27 mouse cellular contexts compared by ENCODE assay signal in genomic region chr10:55097225-55097624, GRCm38 (mm10).
DNase-seq lines count a peak whose midpoint lies in the region; ATAC-seq and TF ChIP-seq lines count a peak whose summit lies in the region.
"Had no signal": no experiment of that assay in that cellular context is flagged by ENCODE, and none has a peak within 500 bp of the region (broad histone marks: within the 10 kb centered on the region; RNA-seq: fewer than 3 reads in every experiment).

No protein-coding gene starts in this region.

- no peak overlapping the region for H3K27ac ChIP-seq in forebrain, postnatal 0 days (ENCODE audit: low read depth, low read length)
- H3K27ac ChIP-seq in forebrain, embryonic 14.5 days (ENCODE audit: low read depth, low read length) = no peak overlapping the region
- H3K27ac ChIP-seq in layer of hippocampus, adult 2 months = peak overlapping the region; percentile 46; the same call in 1 of the 2 replicates
- H3K27ac ChIP-seq: embryonic facial prominence, embryonic 13.5 days; embryonic facial prominence, embryonic 15.5 days; forebrain, embryonic 10.5 days; forebrain, embryonic 12.5 days; forebrain, embryonic 15.5 days had no signal

- 77% methylated on average over 5 of the region's 5 CpGs for WGBS in forebrain, postnatal 0 days
- 93% methylated on average over 5 of the region's 5 CpGs for WGBS in forebrain, embryonic 14.5 days

- H3K36me3 ChIP-seq in forebrain, postnatal 0 days (ENCODE audit: insufficient read depth) = no peaks in the 10 kb centered on the region
- no peaks in the 10 kb centered on the region for H3K36me3 ChIP-seq in forebrain, embryonic 14.5 days (ENCODE audit: control insufficient read depth, insufficient read depth, low read length)
- H3K36me3 ChIP-seq: embryonic facial prominence, embryonic 13.5 days; embryonic facial prominence, embryonic 15.5 days; forebrain, embryonic 10.5 days; forebrain, embryonic 12.5 days; forebrain, embryonic 15.5 days; G1E had no signal

- H3K4me2 ChIP-seq in forebrain, postnatal 0 days (ENCODE audit: low read depth) = no peak overlapping the region
- H3K4me2 ChIP-seq in forebrain, embryonic 14.5 days (ENCODE audit: low read length) = no peak overlapping the region
- H3K4me2 ChIP-seq: embryonic facial prominence, embryonic 13.5 days; embryonic facial prominence, embryonic 15.5 days; forebrain, embryonic 12.5 days; forebrain, embryonic 15.5 days had no signal

- H3K9me3 ChIP-seq in forebrain, postnatal 0 days (ENCODE audit: low read length) = no peaks in the 10 kb centered on the region
- H3K9me3 ChIP-seq in forebrain, embryonic 14.5 days (replicated peaks; ENCODE audit: control insufficient read depth, low read length) = no peaks in the 10 kb centered on the region
- H3K9me3 ChIP-seq: embryonic facial prominence, embryonic 13.5 days; embryonic facial prominence, embryonic 15.5 days; forebrain, embryonic 10.5 days; forebrain, embryonic 12.5 days; forebrain, embryonic 15.5 days; G1E had no signal

- no peaks in the 10 kb centered on the region for H3K4me1 ChIP-seq in forebrain, postnatal 0 days (ENCODE audit: insufficient read depth)
- H3K4me1 ChIP-seq in forebrain, embryonic 14.5 days (ENCODE audit: control insufficient read depth, insufficient read depth, low read length) = no peaks in the 10 kb centered on the region
- H3K4me1 ChIP-seq: embryonic facial prominence, embryonic 13.5 days; embryonic facial prominence, embryonic 15.5 days; forebrain, embryonic 10.5 days; forebrain, embryonic 12.5 days; forebrain, embryonic 15.5 days had no signal

- peak; percentile 64 for ATAC-seq in forebrain, postnatal 0 days
- ATAC-seq in forebrain, embryonic 14.5 days = no peak
- ATAC-seq: activated CD4-positive, CD25-positive, alpha-beta regulatory T cell, adult 4 months; CD4-positive, CD25-positive, alpha-beta regulatory T cell, adult 4 months; forebrain, embryonic 15.5 days; Patski had no signal

- H3K27me3 ChIP-seq in forebrain, postnatal 0 days (ENCODE audit: insufficient read depth, low read length) = no peaks in the 10 kb centered on the region
- no peaks in the 10 kb centered on the region for H3K27me3 ChIP-seq in forebrain, embryonic 14.5 days (replicated peaks; ENCODE audit: control insufficient read depth, insufficient read depth, low read length)
- H3K27me3 ChIP-seq: CH12.LX; embryonic facial prominence, embryonic 13.5 days; embryonic facial prominence, embryonic 15.5 days; forebrain, embryonic 12.5 days; forebrain, embryonic 15.5 days; Patski had no signal

- DNase-seq in forebrain, postnatal 0 days = no peak
- DNase-seq in forebrain, embryonic 14.5 days (ENCODE audit: low spot score) = no peak
- DNase-seq in layer of hippocampus, adult 2 months (ENCODE audit: low spot score in 2 of 2) = no peak
- no peak for DNase-seq in layer of hippocampus, postnatal 36 days
- DNase-seq in brain, adult 2 months (ENCODE audit: low read depth, low spot score) = peak; percentile 14
- DNase-seq in cerebellum, postnatal 25 days = no peak
- DNase-seq: adrenal gland, adult 8-10 months; adrenal gland, postnatal 14 days; adrenal gland, postnatal 36 days; B cell, adult 2 months; cerebellum, adult 11-12 months; cerebellum, adult 2 months; cerebellum, adult 9-10 months; cerebellum, postnatal 10 days; cerebellum, postnatal 36 days; embryo, embryonic 11 days had no signal

- TF ChIP-seq CTCF in forebrain, postnatal 0 days (IDR thresholded peaks at IDR 0.05; ENCODE audit: low read depth) = no peak
- no peak for TF ChIP-seq CTCF in layer of hippocampus, adult 2 months (conservative IDR thresholded peaks at IDR 0.05)

- no peak overlapping the region for H3K4me3 ChIP-seq in forebrain, postnatal 0 days (ENCODE audit: low read depth, low read length)
- H3K4me3 ChIP-seq in forebrain, embryonic 14.5 days (ENCODE audit: low read depth, low read length) = no peak overlapping the region
- no peak overlapping the region for H3K4me3 ChIP-seq in layer of hippocampus, adult 2 months
- H3K4me3 ChIP-seq: embryonic facial prominence, embryonic 13.5 days; embryonic facial prominence, embryonic 15.5 days; erythroblast, embryonic 14.5 days; forebrain, embryonic 10.5 days; forebrain, embryonic 12.5 days; forebrain, embryonic 15.5 days had no signal

- H3K9ac ChIP-seq in forebrain, postnatal 0 days = no peak overlapping the region
- H3K9ac ChIP-seq in forebrain, embryonic 14.5 days (ENCODE audit: low read length) = no peak overlapping the region
- H3K9ac ChIP-seq: embryonic facial prominence, embryonic 13.5 days; embryonic facial prominence, embryonic 15.5 days; forebrain, embryonic 12.5 days; forebrain, embryonic 15.5 days had no signal
